Mouse (Mus musculus) liver, embryonic 14.5 days (tissue): Measurements from ENCODE around the gene Fam129a. TPM values are rescaled to one million over a fixed set of nuclear protein-coding genes. Genes with fewer than 3 reads are reported as not detected.

Experiments used
- ATAC-seq: fragments of 200-750 bp; cut with Nextera tagmentation; 2 replicates; pipeline ENCODE4 v1.8.0; 2017; ENCODE audit warnings: moderate number of reproducible peaks, mild to moderate bottlenecking, moderate library complexity; ENCODE audit not compliant: insufficient read depth
- DNase-seq, 3 experiments: peaks; one replicate each; pipeline ENCODE4 v3.0.0-alpha.2; 2012 to 2013; ENCODE audit warnings: low read depth in 3 of 3, low spot score in 3 of 3
- H3K27ac ChIP-seq: fragments of 300-500 bp; sonication (generic); 2 replicates; pipeline ENCODE4 v1.5.1; 2014; ENCODE audit warnings: moderate library complexity, mild to moderate bottlenecking, control low read depth, inconsistent platforms
- H3K27me3 ChIP-seq: fragments of 300-500 bp; sonication (generic); 2 replicates; pipeline ENCODE4 v1.6.1; 2014; ENCODE audit warnings: mild to moderate bottlenecking, low read length, moderate library complexity; ENCODE audit not compliant: control insufficient read depth, insufficient read depth
- H3K36me3 ChIP-seq: fragments of 300-500 bp; sonication (generic); replicated peaks from 2 replicates; pipeline ENCODE4 v1.6.1; 2014; ENCODE audit warnings: low read depth; ENCODE audit not compliant: control insufficient read depth, insufficient read depth
- H3K4me1 ChIP-seq, 2 experiments: fragments of 200-500 bp in 1 of 2; fragments of 300-500 bp in 1 of 2; sonication (generic) in 1 of 2; replicated peaks; 2 replicates each; pipeline ENCODE4 v1.6.1; 2012 to 2014; ENCODE audit warnings: antibody characterized with exemption in 1 of 2, inconsistent platforms in 1 of 2, low read length in 1 of 2; ENCODE audit not compliant: control insufficient read depth in 2 of 2, insufficient read depth in 2 of 2
- H3K4me2 ChIP-seq: fragments of 300-500 bp; sonication (generic); 2 replicates; pipeline ENCODE4 v1.6.1; 2014; ENCODE audit warnings: low read depth, mild to moderate bottlenecking, control low read depth, moderate library complexity
- H3K4me3 ChIP-seq, 2 experiments: fragments of 200-500 bp in 1 of 2; fragments of 300-500 bp in 1 of 2; sonication (generic) in 1 of 2; 2 replicates each; pipeline ENCODE4 v1.5.1; 2012 to 2014; ENCODE audit warnings: low read depth in 2 of 2, low read length in 2 of 2, mild to moderate bottlenecking in 2 of 2, control low read depth in 1 of 2, inconsistent platforms in 1 of 2, moderate library complexity in 1 of 2; ENCODE audit not compliant: insufficient read depth in 1 of 2
- H3K9ac ChIP-seq: fragments of 300-500 bp; sonication (generic); replicated peaks from 2 replicates; pipeline ENCODE4 v1.6.1; 2014; ENCODE audit warnings: mild to moderate bottlenecking, control low read depth, moderate library complexity
- H3K9me3 ChIP-seq: fragments of 300-500 bp; sonication (generic); 2 replicates; pipeline ENCODE4 v1.6.1; 2016; ENCODE audit warnings: low read length, mixed read lengths; ENCODE audit not compliant: control insufficient read depth
- CTCF ChIP-seq: IDR thresholded peaks from 2 replicates; pipeline ENCODE4 v1.5.1; 2016; ENCODE audit warnings: antibody characterized with exemption, low read depth, control low read depth
- EP300 ChIP-seq: IDR thresholded peaks from 2 replicates; pipeline ENCODE4 v1.6.1; 2016; ENCODE audit warnings: antibody characterized with exemption, low read depth
- whole genome bisulfite sequencing: fragments of 180-500 bp; shearing (Covaris S2); extraction: QIAGEN DNeasy Blood & Tissue Kit; methylation state at CpG from one replicate; pipeline ENCODE4 v1.1.7; 2014; ENCODE audit not compliant: insufficient replicate concordance; 5-methylcytosine and 5-hydroxymethylcytosine counted together
- polyA plus RNA-seq, 2 experiments: library from polyadenylated mRNA; depleted of rRNA in 1 of 2; stranded (reverse) in 1 of 2; unstranded in 1 of 2; fragments of >200 nt; fragmentation: Nextera tagmentation in 1 of 2; extraction: Ambion mirVana in 1 of 2; gene quantifications; 2 replicates each; pipeline versions ENCODE4 v1.2.1 to v1.2.3; 2012 to 2014

Fam129a gene
- polyA plus RNA-seq, 2 experiments: 1.5 to 3.4 TPM

DNA sequence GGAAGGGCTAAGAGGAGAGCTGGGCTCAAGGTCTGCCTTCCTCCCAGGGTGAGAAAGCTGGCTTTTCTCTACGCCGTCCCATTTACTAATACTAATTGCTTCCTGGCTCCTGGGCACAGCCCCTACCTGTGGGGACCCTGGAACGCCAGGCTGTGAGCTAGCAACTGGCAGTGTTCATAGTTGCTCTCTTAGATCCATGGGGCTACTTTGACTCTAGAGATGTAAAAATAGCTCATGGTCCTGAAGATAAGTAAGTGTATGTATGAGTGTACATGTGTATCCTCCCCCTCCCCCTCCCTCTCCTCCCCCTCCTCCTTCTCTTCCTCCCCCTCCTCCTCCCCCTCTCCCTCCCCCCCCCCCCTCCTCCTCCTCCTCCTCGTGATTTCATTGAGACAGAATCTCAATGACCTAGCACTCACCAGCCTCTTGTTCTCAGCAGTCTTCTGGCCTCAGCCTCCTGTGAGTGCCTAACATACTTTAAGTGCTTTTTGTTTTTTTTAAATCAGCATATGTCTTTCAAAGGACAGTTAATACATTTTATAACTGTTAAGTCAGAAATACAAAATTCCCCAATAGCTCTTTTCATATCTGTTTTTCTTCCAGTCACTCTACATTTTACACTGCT is 106.3 kb downstream of the Fam129a start:
- no peak for ATAC-seq

DNA sequence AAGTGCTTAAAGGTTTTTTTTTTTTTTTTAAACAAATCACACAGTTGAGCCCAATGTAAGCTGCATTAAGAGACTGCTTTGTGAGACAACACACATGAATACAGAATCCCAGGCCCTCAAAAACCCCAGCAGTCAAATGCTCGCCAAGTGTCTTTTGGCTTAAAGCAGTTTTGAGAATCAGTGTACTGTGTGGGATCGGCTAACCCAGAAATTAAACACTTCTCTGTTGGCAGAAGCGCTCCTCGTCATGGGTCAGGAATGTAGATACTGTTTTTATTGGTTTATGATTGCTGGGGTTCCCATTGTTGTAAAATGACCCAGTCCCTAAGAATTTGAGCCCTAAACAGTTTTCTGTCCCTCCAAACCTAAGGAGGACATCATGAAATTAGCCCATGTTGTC is 107.0 kb downstream of the Fam129a start:
- TF ChIP-seq CTCF (no peak), EP300 (no peak)
- Histone ChIP-seq H3K4me2 (no peak overlapping the region), H3K27ac (no peak overlapping the region), H3K36me3 (no peaks in the 10 kb centered on the region), H3K27me3 (no peaks in the 10 kb centered on the region), H3K9ac (no peak overlapping the region), H3K4me3 (no peak overlapping the region), H3K9me3 (no peaks in the 10 kb centered on the region), H3K4me1 (peaks cover 0 to 3% of the 10 kb centered on the region in 2 experiments; a peak in 1 of 4 replicates)
- ATAC-seq (no peak), DNase-seq (no peak)
- WGBS: 75% methylated on average over 4 of the region's 4 CpGs

More for the DNA sequence above, 106.3 kb downstream of the Fam129a start:
- Histone ChIP-seq H3K4me2 (no peak overlapping the region), H3K4me1 (peaks cover 0 to 3% of the 10 kb centered on the region in 2 experiments; a peak in 1 of 4 replicates), H3K27ac (no peak overlapping the region), H3K9ac (no peak overlapping the region), H3K36me3 (no peaks in the 10 kb centered on the region), H3K27me3 (no peaks in the 10 kb centered on the region), H3K4me3 (no peak overlapping the region), H3K9me3 (no peaks in the 10 kb centered on the region)
- 49% methylated on average over 3 of the region's 4 CpGs for WGBS
- TF ChIP-seq CTCF (no peak), EP300 (no peak)
- DNase-seq: no peak

DNA sequence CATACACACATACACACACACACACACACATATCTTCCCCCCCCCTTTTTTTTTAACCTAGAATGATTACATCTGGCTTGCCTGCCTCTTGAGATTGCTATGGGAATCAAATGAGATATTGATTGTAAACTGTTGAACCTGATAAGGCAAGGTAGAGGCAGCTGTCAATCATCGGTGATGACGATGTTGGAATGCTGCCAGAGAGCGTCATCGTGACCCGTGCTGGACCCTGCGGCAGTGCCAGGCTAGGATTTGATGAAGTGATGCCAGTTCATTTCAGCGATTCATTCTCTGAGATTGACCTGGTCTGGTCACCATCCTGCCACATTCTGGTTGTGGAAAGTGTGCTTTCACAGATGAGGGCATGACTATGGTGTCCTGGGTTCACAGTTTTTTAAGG is 108.2 kb downstream of the Fam129a start:
- ATAC-seq (no peak), DNase-seq (no peak)
- WGBS: 73% methylated on average over 7 of the region's 7 CpGs
- H3K27ac ChIP-seq: no peak overlapping the region
- H3K4me3 ChIP-seq: no peak overlapping the region
- H3K9ac ChIP-seq: no peak overlapping the region
- no peaks in the 10 kb centered on the region for H3K9me3 ChIP-seq
- H3K36me3 ChIP-seq: no peaks in the 10 kb centered on the region
- H3K27me3 ChIP-seq: no peaks in the 10 kb centered on the region
- H3K4me2 ChIP-seq: no peak overlapping the region
- TF ChIP-seq EP300 (no peak), CTCF (no peak)
- peaks cover 0 to 3% of the 10 kb centered on the region in 2 experiments; a peak in 1 of 4 replicates for H3K4me1 ChIP-seq

DNA sequence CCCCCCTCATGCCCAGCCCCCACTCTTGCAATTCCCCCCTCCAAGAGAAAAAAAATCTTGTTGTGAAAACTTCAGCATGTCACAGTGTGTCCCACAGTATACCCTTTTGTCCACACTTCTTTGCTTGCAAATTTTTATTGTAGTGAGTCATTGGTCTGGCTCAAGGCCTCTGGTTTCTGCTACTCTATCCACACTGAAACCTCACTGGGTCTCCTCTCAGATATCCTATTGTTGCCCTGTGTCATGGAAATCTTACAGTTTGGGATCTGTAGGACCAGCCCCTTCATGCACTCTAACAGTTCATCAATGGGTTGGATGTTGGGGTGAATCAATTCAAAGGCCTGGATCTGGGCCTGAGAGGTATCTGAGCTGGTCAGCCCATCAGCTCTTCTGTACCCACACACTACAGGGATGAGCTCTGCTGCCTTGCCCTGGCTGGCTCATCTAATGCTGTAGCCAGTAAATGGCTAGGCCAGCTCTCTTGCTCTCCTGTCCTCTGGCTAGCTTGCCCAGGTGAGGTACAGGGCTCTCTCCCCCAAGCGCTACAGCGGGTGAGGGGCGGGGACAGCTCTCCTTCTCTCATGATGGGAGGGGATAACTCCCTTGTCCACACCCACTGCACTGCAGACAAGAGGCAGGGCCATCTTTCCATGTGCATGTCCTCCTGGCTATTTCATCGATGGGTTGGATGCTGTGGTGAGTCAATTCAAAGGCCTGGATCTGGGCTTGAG is 109.1 kb downstream of the Fam129a start:
- H3K9ac ChIP-seq: no peak overlapping the region
- no peak overlapping the region for H3K4me2 ChIP-seq
- no peak overlapping the region for H3K4me3 ChIP-seq
- no peaks in the 10 kb centered on the region for H3K27me3 ChIP-seq
- no peaks in the 10 kb centered on the region for H3K9me3 ChIP-seq
- DNase-seq (no peak), ATAC-seq (no peak)
- TF ChIP-seq EP300 (no peak), CTCF (no peak)
- 80% methylated on average over 4 of the region's 4 CpGs for WGBS
- H3K27ac ChIP-seq: no peak overlapping the region
- peaks cover 0 to 3% of the 10 kb centered on the region in 2 experiments; a peak in 1 of 4 replicates for H3K4me1 ChIP-seq
- no peaks in the 10 kb centered on the region for H3K36me3 ChIP-seq

DNA sequence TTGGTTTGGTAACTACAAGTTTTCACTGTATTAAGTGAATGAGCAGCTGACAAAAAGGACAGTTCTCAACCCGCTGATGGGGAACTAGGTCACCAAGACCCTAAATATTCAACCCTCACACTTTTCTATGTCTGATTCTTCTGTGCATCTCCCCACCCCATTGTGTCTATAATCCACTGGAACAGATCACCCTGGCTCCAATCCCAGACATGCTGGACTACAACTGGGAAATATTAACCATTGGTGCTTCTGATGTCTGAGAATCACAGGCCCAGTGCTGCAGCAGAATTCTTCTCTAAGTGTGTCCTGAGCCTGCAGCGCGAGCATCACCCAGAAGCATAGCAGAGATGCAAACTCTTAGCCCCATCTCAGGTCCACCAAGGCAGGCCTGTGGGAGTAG is 110.0 kb downstream of the Fam129a start:
- Histone ChIP-seq H3K27ac (no peak overlapping the region), H3K4me3 (no peak overlapping the region), H3K4me2 (no peak overlapping the region), H3K36me3 (no peaks in the 10 kb centered on the region), H3K9ac (no peak overlapping the region), H3K4me1 (peaks cover 0 to 3% of the 10 kb centered on the region in 2 experiments; a peak in 1 of 4 replicates), H3K27me3 (no peaks in the 10 kb centered on the region), H3K9me3 (no peaks in the 10 kb centered on the region)
- WGBS: 79% methylated on average over 3 of the region's 3 CpGs
- DNase-seq (no peak), ATAC-seq (no peak)
- no peak for TF ChIP-seq CTCF
- no peak for TF ChIP-seq EP300
